Comparison of ENCODE assay signal across 8 mouse cellular contexts in the genomic region with DNA sequence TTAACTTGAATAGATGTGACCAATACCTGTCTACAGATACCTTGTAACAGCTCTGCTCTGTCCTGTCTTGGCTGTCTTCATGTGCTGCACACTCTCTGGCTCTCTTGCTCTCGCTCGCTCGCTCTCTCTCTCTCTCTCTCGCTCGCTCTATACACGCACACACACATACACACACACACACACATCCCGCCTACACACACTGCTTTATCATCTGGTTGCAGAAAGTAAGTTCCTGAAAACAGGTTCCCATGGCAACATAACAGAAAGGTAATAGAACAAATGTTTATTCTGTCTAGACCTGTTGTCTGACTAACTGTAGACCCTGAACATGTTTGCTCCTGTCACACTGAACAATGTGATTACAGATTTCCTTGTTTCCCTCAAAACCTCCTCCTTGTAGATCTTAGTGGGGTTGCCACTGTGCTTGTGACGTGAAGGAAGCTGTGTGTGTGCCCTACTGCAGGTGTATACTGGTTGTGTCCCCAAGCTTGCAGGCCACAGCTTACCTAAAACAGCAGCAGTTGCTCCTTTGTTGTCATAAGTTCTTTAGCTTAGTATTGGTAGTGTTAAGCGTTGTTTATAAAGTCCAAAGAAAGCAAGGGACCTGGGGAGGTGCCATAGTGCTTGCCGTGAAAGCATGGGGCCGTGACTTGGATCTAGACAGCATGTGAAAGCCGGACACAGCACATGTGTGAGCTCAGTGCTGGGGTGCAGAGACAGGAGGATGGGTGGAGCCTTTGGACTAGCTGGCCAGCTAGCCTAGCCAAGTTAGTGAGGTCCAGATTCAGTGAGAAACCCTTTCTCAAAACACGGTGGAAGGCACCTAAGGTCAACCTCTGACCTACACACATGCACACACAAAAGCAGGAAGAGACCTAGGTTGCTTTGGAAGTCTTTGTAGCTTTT. TPM values are rescaled to one million over a fixed set of nuclear protein-coding genes. Genes with fewer than 3 reads are reported as not detected.
DNase-seq lines count a peak whose midpoint lies in the region; ATAC-seq and TF ChIP-seq lines count a peak whose summit lies in the region.

No protein-coding gene starts in this region.

- peak overlapping the region; percentile 28; the same call in 1 of the 2 replicates for H3K9ac ChIP-seq in heart, embryonic 13.5 days
- H3K9ac ChIP-seq in liver, embryonic 13.5 days: no peak overlapping the region

- TF ChIP-seq CTCF in testis, adult 2 months (IDR thresholded peaks at IDR 0.05; ENCODE audit: control insufficient read depth, insufficient read depth, insufficient replicate concordance, low read depth, low read length): no peak

- no peak overlapping the region for H3K4me3 ChIP-seq in heart, embryonic 13.5 days
- H3K4me3 ChIP-seq in testis, adult 2 months (ENCODE audit: control insufficient read depth, low read depth, low read length): no peak overlapping the region
- no peak overlapping the region for H3K4me3 ChIP-seq in liver, embryonic 13.5 days (replicated peaks)

- peak overlapping the region; percentile 13; the same call in 1 of the 2 replicates for H3K4me2 ChIP-seq in heart, embryonic 13.5 days
- H3K4me2 ChIP-seq in liver, embryonic 13.5 days: peak overlapping the region; percentile 40

- WGBS in heart, embryonic 13.5 days: 65% methylated on average over 13 of the region's 13 CpGs
- WGBS in liver, embryonic 13.5 days (ENCODE audit: insufficient replicate concordance): 43% methylated on average over 13 of the region's 13 CpGs

- no peaks in the 10 kb centered on the region for H3K9me3 ChIP-seq in heart, embryonic 13.5 days
- H3K9me3 ChIP-seq in liver, embryonic 13.5 days (replicated peaks): no peaks in the 10 kb centered on the region

- no peak for DNase-seq in heart, adult 8-10 months (ENCODE audit: low spot score)
- no peak for DNase-seq in testis, postnatal 10 days (ENCODE audit: low spot score)
- DNase-seq in cerebellum, postnatal 36 days: peak; percentile 24 to 39
- DNase-seq in liver, embryonic 13.5 days: no peak
- DNase-seq in splenic B cell, adult 2 months (ENCODE audit: low read depth, low spot score): peak; percentile 92
- no peak for DNase-seq in kidney, adult 18-20 months

- ATAC-seq in heart, embryonic 13.5 days (ENCODE audit: extremely low read depth, insufficient number of reproducible peaks, low FRiP score, low TSS enrichment): no peak
- ATAC-seq in liver, embryonic 13.5 days (ENCODE audit: low read depth): peak; percentile 21; the same call in 1 of the 2 replicates

- peak overlapping the region; percentile 33 for H3K27ac ChIP-seq in heart, embryonic 13.5 days (replicated peaks)
- peak overlapping the region; percentile 39 for H3K27ac ChIP-seq in testis, adult 2 months (ENCODE audit: control insufficient read depth, insufficient read depth, low read depth, low read length)
- peak overlapping the region; percentile 54 for H3K27ac ChIP-seq in liver, embryonic 13.5 days

- H3K4me1 ChIP-seq in heart, embryonic 13.5 days: peaks cover 85% of the 10 kb centered on the region
- H3K4me1 ChIP-seq in testis, adult 2 months (ENCODE audit: control insufficient read depth, insufficient read depth, low read length): peaks cover 8% of the 10 kb centered on the region
- peaks cover 94% of the 10 kb centered on the region for H3K4me1 ChIP-seq in liver, embryonic 13.5 days (replicated peaks)

- 0 out of 2 replicates have a peak, but pooled peaks cover 3% of the 10 kb centered on the region for H3K36me3 ChIP-seq in heart, embryonic 13.5 days
- no peaks in the 10 kb centered on the region for H3K36me3 ChIP-seq in testis, adult 2 months (ENCODE audit: control insufficient read depth, insufficient read depth, low read length)
- H3K36me3 ChIP-seq in liver, embryonic 13.5 days: peaks cover 21% of the 10 kb centered on the region; the same call in 1 of the 2 replicates
- H3K36me3 ChIP-seq in splenic B cell, adult 2 months (ENCODE audit: control insufficient read depth, insufficient read depth, low read length, poor library complexity, severe bottlenecking): 0 out of 2 replicates have a peak, but pooled peaks cover 1% of the 10 kb centered on the region

- no peaks in the 10 kb centered on the region for H3K27me3 ChIP-seq in heart, embryonic 13.5 days (replicated peaks)
- H3K27me3 ChIP-seq in testis, adult 2 months (ENCODE audit: control insufficient read depth, insufficient read depth, low read length): no peaks in the 10 kb centered on the region
- no peaks in the 10 kb centered on the region for H3K27me3 ChIP-seq in liver, embryonic 13.5 days
- H3K27me3 ChIP-seq in splenic B cell, adult 2 months (ENCODE audit: control insufficient read depth, insufficient read depth, low read length, poor library complexity, severe bottlenecking): no peaks in the 10 kb centered on the region

- no peak for TF ChIP-seq POLR2A in testis, adult 2 months (IDR thresholded peaks at IDR 0.05; ENCODE audit: control insufficient read depth, low read depth, low read length)

RNA-seq across cellular contexts. Expression of a gene that starts 6.4 kb away (rescaled TPM):
- polyA plus RNA-seq in heart, embryonic 13.5 days (2015; fragmentation: Nextera tagmentation; extraction: Ambion mirVana): 24.5 and 25.5 TPM in 2 replicates
- total RNA-seq in heart, adult 8-10 months (2022): 10 to 100 TPM; 48.9 to 61.5 (median 52.0) TPM
- polyA plus RNA-seq in testis, adult 2 months (2012; rRNA removed): 10.9 and 14.2 TPM in 2 replicates
- 30.8 and 32.5 TPM in 2 replicates for polyA plus RNA-seq in liver, embryonic 13.5 days (2015; fragmentation: Nextera tagmentation; extraction: Ambion mirVana)

RNA-seq across cellular contexts. Expression of a gene that starts 7.5 kb away (rescaled TPM):
- polyA plus RNA-seq in heart, embryonic 13.5 days (2015; fragmentation: Nextera tagmentation; extraction: Ambion mirVana): 0.10 and 0.15 TPM in 2 replicates
- total RNA-seq in heart, adult 8-10 months (2022): under 1 TPM in 2 of 4 experiments, not detected in 2; 0.37 to 0.65 TPM
- 170 and 188 TPM in 2 replicates for polyA plus RNA-seq in testis, adult 2 months (2012; rRNA removed)
- polyA plus RNA-seq in liver, embryonic 13.5 days (2015; fragmentation: Nextera tagmentation; extraction: Ambion mirVana): 0.09 and 0.20 TPM in 2 replicates

RNA-seq across cellular contexts. Expression of a gene that starts 28.3 kb away (rescaled TPM):
- 1.6 and 2.0 TPM in 2 replicates for polyA plus RNA-seq in heart, embryonic 13.5 days (2015; fragmentation: Nextera tagmentation; extraction: Ambion mirVana)
- total RNA-seq in heart, adult 8-10 months (2022): 1 to 10 TPM in 2 of 4 experiments, under 1 TPM in 1, not detected in 1; 0.46 to 1.5 (median 1.1) TPM
- not detected in 2 replicates for polyA plus RNA-seq in testis, adult 2 months (2012; rRNA removed)
- 0.75 and 1.2 TPM in 2 replicates for polyA plus RNA-seq in liver, embryonic 13.5 days (2015; fragmentation: Nextera tagmentation; extraction: Ambion mirVana)

Comparison
In these comparisons a context has a peak if more than half of its experiments do, and no peak if none do; other contexts are left out.
1. DNase-seq: peak in cerebellum, postnatal 36 days (2 of 2) and splenic B cell, adult 2 months (single experiment); none in heart, adult 8-10 months (single experiment), testis, postnatal 10 days (single experiment), liver, embryonic 13.5 days (single experiment) and kidney, adult 18-20 months (single experiment).
2. RNA of a gene that starts 7.5 kb away (polyA plus RNA-seq): 170 to 188 TPM in testis, adult 2 months; 0.09 to 0.20 TPM in liver, embryonic 13.5 days and 0.10 to 0.15 TPM in heart, embryonic 13.5 days; every median in the first group is over 100 times any median in the second.
3. Peak in every context shown above with its lines, with median percentiles within 50 percentile points of each other: H3K27ac ChIP-seq.